ENCODE assay signal across 11 mouse cellular contexts in the genomic region with DNA sequence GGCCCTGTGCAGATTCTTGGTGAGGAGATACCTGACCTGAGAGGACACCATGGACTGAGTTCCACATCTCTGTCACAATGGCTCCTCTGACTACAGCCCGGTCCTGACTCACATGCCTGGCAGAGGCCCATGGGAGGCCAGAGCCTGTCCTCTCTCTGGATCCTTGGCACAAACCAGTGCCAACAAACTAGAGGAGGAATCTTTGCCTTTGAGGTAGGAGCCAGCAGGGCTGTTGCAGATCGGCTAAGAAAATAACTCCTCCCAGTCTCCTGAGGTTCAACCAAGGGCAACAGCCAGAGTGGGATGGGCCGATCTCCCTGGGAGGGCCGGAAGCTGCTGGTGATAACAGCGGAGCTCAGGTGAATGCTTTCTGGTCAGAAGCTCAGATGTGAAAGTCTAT. TPM values are rescaled to one million over a fixed set of nuclear protein-coding genes. Genes with fewer than 3 reads are reported as not detected.
DNase-seq lines count a peak whose midpoint lies in the region; ATAC-seq and TF ChIP-seq lines count a peak whose summit lies in the region.
"Had no signal": no experiment of that assay in that cellular context is flagged by ENCODE, and none has a peak within 500 bp of the region (broad histone marks: within the 10 kb centered on the region; RNA-seq: fewer than 3 reads in every experiment).

No protein-coding gene starts in this region.

- H3K9me3 ChIP-seq in kidney, embryonic 16.5 days (ENCODE audit: low read length): no peaks in the 10 kb centered on the region
- H3K9me3 ChIP-seq in intestine, postnatal 0 days (ENCODE audit: control insufficient read depth): no peaks in the 10 kb centered on the region
- H3K9me3 ChIP-seq in forebrain, embryonic 11.5 days (ENCODE audit: control insufficient read depth, low read length): no peaks in the 10 kb centered on the region
- H3K9me3 ChIP-seq: heart, embryonic 13.5 days; limb, embryonic 12.5 days; neural tube, embryonic 13.5 days had no signal

- H3K27ac ChIP-seq in kidney, embryonic 16.5 days (ENCODE audit: low read length): no peak overlapping the region
- no peak overlapping the region for H3K27ac ChIP-seq in intestine, postnatal 0 days (ENCODE audit: low read depth, low read length)
- no peak overlapping the region for H3K27ac ChIP-seq in forebrain, embryonic 11.5 days (ENCODE audit: low read depth, low read length)
- H3K27ac ChIP-seq: heart, embryonic 13.5 days; limb, embryonic 12.5 days; neural tube, embryonic 13.5 days had no signal

- no peak overlapping the region for H3K4me3 ChIP-seq in kidney, embryonic 16.5 days (ENCODE audit: low read length)
- no peak overlapping the region for H3K4me3 ChIP-seq in intestine, postnatal 0 days (ENCODE audit: low read depth, low read length)
- H3K4me3 ChIP-seq in forebrain, embryonic 11.5 days (ENCODE audit: low read depth, low read length): no peak overlapping the region
- H3K4me3 ChIP-seq: heart, embryonic 13.5 days; limb, embryonic 12.5 days; neural tube, embryonic 13.5 days had no signal

- ATAC-seq in kidney, embryonic 16.5 days (ENCODE audit: low FRiP score, low TSS enrichment): no peak
- ATAC-seq in intestine, postnatal 0 days: peak; percentile 71
- ATAC-seq in forebrain, embryonic 11.5 days (replicated peaks; ENCODE audit: low FRiP score): no peak

- no peaks in the 10 kb centered on the region for H3K36me3 ChIP-seq in kidney, embryonic 16.5 days (ENCODE audit: insufficient read depth, low read length)
- no peaks in the 10 kb centered on the region for H3K36me3 ChIP-seq in intestine, postnatal 0 days (ENCODE audit: control insufficient read depth, insufficient read depth)
- no peaks in the 10 kb centered on the region for H3K36me3 ChIP-seq in forebrain, embryonic 11.5 days (ENCODE audit: control insufficient read depth, insufficient read depth, low read length)
- H3K36me3 ChIP-seq: heart, embryonic 13.5 days; limb, embryonic 12.5 days; neural tube, embryonic 13.5 days had no signal

- no peaks in the 10 kb centered on the region for H3K4me1 ChIP-seq in kidney, embryonic 16.5 days (ENCODE audit: insufficient read depth, low read length)
- H3K4me1 ChIP-seq in intestine, postnatal 0 days (replicated peaks; ENCODE audit: control insufficient read depth, insufficient read depth, low read length): no peaks in the 10 kb centered on the region
- peaks cover 2% of the 10 kb centered on the region; the same call in 1 of the 2 replicates for H3K4me1 ChIP-seq in forebrain, embryonic 11.5 days (replicated peaks; ENCODE audit: control insufficient read depth, insufficient read depth, low read length)
- H3K4me1 ChIP-seq: limb, embryonic 12.5 days had no signal

- WGBS in kidney, embryonic 16.5 days: 47% methylated on average over 5 of the region's 5 CpGs
- 25% methylated on average over 5 of the region's 5 CpGs for WGBS in intestine, postnatal 0 days
- 75% methylated on average over 5 of the region's 5 CpGs for WGBS in forebrain, embryonic 11.5 days

- no peak for TF ChIP-seq CTCF in intestine, postnatal 0 days (IDR thresholded peaks at IDR 0.05; ENCODE audit: low read depth)

- DNase-seq in kidney, adult 18-20 months: peak; percentile 37
- peak; percentile 46 to 51 for DNase-seq in cerebellum, postnatal 14 days
- DNase-seq in testis, postnatal 10 days (ENCODE audit: low spot score): peak; percentile 62
- DNase-seq in thymus, postnatal 14 days: no peak
- DNase-seq in layer of hippocampus, adult 9-11 months: no peak
- no peak for DNase-seq in forebrain, embryonic 11.5 days (ENCODE audit: low spot score)

- H3K4me2 ChIP-seq in kidney, embryonic 16.5 days (replicated peaks; ENCODE audit: low read depth, low read length): no peak overlapping the region
- H3K4me2 ChIP-seq in intestine, postnatal 0 days (replicated peaks; ENCODE audit: low read depth): peak overlapping the region; percentile 30
- no peak overlapping the region for H3K4me2 ChIP-seq in forebrain, embryonic 11.5 days (ENCODE audit: low read depth, low read length, severe bottlenecking)
- H3K4me2 ChIP-seq: heart, embryonic 13.5 days; limb, embryonic 12.5 days; neural tube, embryonic 13.5 days had no signal

- no peak overlapping the region for H3K9ac ChIP-seq in kidney, embryonic 16.5 days (replicated peaks; ENCODE audit: low read length)
- H3K9ac ChIP-seq in intestine, postnatal 0 days (ENCODE audit: low read depth, low read length): no peak overlapping the region
- H3K9ac ChIP-seq in forebrain, embryonic 11.5 days (ENCODE audit: low read length): no peak overlapping the region
- H3K9ac ChIP-seq: heart, embryonic 13.5 days; limb, embryonic 12.5 days; neural tube, embryonic 13.5 days had no signal

- H3K27me3 ChIP-seq in kidney, embryonic 16.5 days (ENCODE audit: insufficient read depth, low read length): no peaks in the 10 kb centered on the region
- no peaks in the 10 kb centered on the region for H3K27me3 ChIP-seq in intestine, postnatal 0 days (replicated peaks; ENCODE audit: control insufficient read depth, insufficient read depth, low read length)
- H3K27me3 ChIP-seq in forebrain, embryonic 11.5 days (ENCODE audit: control insufficient read depth, insufficient read depth, low read length): no peaks in the 10 kb centered on the region
- H3K27me3 ChIP-seq: heart, embryonic 13.5 days; limb, embryonic 12.5 days; neural tube, embryonic 13.5 days had no signal

RNA-seq across cellular contexts. Expression of a gene that starts 28.2 kb away (rescaled TPM):
- polyA plus RNA-seq in kidney, embryonic 16.5 days (2015; fragmentation: Nextera tagmentation; extraction: Ambion mirVana): 1.2 and 1.3 TPM in 2 replicates
- 0.16 and 0.27 TPM in 2 replicates for polyA plus RNA-seq in intestine, postnatal 0 days (2015; fragmentation: Nextera tagmentation; extraction: Ambion mirVana)
- polyA plus RNA-seq in forebrain, embryonic 11.5 days (2014; fragmentation: Nextera tagmentation; extraction: Ambion mirVana): 0.15 and 0.40 TPM in 2 replicates

Comparison
In these comparisons a context has a peak if more than half of its experiments do, and no peak if none do; other contexts are left out.
1. DNase-seq: peak in kidney, adult 18-20 months (single experiment), cerebellum, postnatal 14 days (2 of 2) and testis, postnatal 10 days (single experiment); none in thymus, postnatal 14 days (single experiment), layer of hippocampus, adult 9-11 months (single experiment) and forebrain, embryonic 11.5 days (single experiment).